Mouse (Mus musculus): ENCODE results near the gene Cldn3.
"Not testable (repeated sequence)": the region's sequence is repeated elsewhere in the genome, so short reads cannot be mapped to it uniquely, and the experiment has no call there.

Gene Cldn3

GRCm38 (mm10) chr5:134985633-134986297 lies at the start of gene Cldn3:
Gene Cldn3, plus strand, starts transcription at chr5:134986214.
- DNase-seq = peak; percentile 82 to 92

DNA sequence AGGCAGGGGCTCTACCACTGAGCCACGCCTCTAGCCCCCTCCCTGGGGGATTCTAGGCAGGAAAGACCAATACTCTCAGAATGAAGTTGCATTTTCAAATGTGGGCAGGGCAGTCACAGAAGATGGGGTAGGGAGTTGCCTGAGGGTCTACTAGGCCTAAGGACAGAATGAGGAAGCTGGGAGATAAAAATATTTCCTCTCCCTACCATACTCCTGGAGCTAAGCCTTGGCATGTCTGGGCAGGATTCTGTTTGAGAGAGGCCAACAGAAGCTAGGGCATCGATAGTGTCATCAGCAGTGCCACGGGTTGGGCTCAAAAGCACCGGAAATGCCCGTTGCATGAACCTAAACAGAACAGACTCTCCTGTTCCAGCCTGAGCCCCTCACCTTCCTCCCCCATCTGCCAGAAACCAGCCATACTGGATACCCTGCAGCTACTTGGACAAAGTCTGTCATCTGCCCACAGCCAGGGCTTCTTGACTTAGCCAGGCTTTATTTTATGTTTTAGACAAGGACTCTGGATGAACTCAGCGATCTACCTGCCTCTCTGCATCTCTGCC lies 49.3 kb upstream of the Cldn3 start:
- DNase-seq = no peak

GRCm38 (mm10) chr5:134939069-134939468 lies 46.9 kb upstream of the Cldn3 start:
- DNase-seq = no peak

- DNase-seq = not testable (repeated sequence)
Observed at GRCm38 (mm10) chr5:134939554-134939953, 46.5 kb upstream of the Cldn3 start.

DNA sequence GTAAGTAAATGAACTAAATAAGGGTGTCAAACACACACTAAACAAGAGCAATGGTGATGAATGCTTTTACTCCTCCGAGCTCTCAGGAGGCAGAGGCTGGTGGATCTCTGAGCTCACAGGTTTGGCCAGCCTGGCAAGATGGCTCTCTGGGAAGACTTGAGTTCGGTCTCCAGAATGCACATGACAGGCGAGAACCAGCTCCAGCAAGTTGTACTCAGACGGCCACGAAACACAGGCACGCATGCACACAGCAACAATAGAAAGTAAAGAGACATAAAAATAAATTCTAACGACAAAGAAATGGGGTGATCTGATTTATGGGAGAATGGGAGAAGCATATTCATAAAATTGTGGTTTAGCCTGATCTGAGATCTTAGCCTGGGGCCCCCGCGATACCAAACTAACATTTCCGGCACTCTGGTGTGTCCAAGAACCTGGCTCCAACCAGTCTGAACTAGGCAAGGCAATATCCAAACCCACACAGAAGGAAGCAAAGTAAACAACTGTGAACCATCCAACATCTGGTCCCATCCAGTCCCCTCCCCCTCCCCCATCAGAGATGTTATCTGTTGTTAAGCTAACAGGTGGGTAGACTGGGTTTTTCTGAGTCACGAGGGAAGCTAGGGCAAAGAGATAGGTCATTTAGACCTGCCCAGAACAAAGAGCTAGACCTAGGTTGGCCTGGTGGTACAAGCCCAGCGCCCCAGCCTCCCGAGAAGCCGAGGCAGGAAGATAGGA lies 44.4 kb upstream of the Cldn3 start:
- DNase-seq = peak; percentile 39 to 63

GRCm38 (mm10) chr5:134942740-134943139 lies 43.3 kb upstream of the Cldn3 start:
- DNase-seq = no peak

- DNase-seq = no peak
Observed at GRCm38 (mm10) chr5:134944179-134944578, 41.8 kb upstream of the Cldn3 start.

GRCm38 (mm10) chr5:134945266-134945959 lies 40.6 kb upstream of the Cldn3 start:
- DNase-seq = no peak

- DNase-seq = no peak
Observed at GRCm38 (mm10) chr5:134946063-134946856, 39.8 kb upstream of the Cldn3 start.

- peak; percentile 44 to 76 for DNase-seq
Observed at GRCm38 (mm10) chr5:134946857-134947255, 39.2 kb upstream of the Cldn3 start, which contains the start of gene Cldn4. Gene Cldn4, minus strand, starts transcription at chr5:134946934.

GRCm38 (mm10) chr5:134947420-134948084 lies 38.5 kb upstream of the Cldn3 start:
- no peak for DNase-seq

GRCm38 (mm10) chr5:134948085-134948439 lies 38.0 kb upstream of the Cldn3 start:
- DNase-seq = no peak

GRCm38 (mm10) chr5:134951053-134951884 lies 34.7 kb upstream of the Cldn3 start:
- peak; percentile 16 to 53 for DNase-seq

DNA sequence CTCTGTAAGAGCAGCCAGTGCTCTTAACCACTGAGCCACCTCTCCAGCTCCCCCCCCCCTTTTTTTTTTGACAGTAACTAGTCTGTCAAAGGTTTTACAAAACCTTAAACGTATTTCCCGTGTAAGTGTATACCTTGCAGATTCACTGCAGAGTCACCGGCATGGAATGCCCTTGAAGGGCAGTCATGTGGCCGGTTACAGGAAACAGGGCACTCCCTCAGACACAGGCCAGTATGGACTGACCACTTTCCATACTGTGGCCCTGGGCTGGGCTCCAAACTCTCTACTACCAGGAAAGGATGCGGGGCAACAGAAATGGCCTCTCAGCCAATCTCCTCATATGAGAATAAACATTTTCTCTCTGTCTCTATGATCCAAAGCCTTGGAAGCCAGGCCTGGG lies 30.5 kb upstream of the Cldn3 start:
- no peak for DNase-seq

GRCm38 (mm10) chr5:134959114-134959513 lies 26.9 kb upstream of the Cldn3 start:
- DNase-seq = peak; percentile 7 to 59

DNA sequence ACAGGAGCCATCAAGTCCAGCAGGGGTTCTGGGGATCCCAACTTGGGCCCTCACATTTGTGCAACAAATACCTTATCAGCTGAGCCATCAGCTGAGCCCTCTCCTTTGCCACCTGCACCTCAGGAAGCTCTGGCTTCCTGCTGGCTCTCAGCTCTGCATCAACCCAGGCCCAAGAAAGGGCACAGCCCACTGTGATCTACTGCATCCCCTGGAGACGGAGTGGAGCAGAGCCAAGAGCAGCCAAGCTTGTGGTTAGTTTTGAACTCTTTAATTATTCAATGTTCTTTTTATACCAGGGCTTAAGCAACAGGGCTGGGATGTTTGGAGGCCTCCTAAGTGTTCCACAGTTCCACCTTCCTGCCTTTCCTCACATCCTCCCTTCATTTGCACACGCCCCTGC lies 25.6 kb upstream of the Cldn3 start:
- DNase-seq = peak; percentile 11 to 55

- no peak for DNase-seq
Observed at GRCm38 (mm10) chr5:134961519-134961918, 24.5 kb upstream of the Cldn3 start.

DNA sequence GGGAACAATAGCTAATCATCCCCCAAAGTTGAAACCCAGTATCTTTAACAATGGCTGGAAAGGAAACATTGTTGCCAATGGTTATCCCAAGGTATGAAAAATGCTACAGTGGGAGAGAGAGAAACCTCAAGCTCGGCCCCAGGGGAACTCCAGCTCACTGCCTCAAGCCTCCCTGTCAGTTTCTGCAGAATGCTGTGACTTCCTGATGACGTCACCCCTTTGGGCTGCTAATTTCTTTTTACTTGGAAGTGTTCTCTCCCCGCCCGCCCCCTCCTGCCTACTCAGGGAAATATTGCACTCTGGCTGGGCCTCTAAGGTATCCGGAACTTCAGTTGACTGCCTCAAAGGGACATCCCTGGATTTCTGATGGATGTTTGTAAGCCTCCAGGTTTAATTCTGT lies 22.5 kb upstream of the Cldn3 start:
- peak; percentile 56 to 74 for DNase-seq

DNA sequence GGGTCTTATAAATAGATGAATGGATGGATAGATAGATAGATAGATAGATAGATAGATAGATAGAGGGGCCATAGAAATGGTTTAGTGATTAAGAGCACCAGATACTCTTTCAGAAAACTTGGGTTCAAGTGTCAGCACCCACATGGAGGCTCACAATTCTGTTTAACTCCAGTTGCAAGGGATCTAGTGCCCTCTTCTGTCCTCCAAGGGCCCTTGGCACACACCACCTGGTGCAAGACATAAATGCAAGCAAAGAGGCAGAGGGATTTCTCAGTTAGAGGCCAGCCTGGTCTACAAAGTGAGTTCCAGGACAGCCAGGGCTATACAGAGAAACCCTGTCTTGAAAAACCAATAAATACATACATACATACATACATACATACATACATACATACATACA lies 21.4 kb upstream of the Cldn3 start:
- DNase-seq = not testable (repeated sequence)

GRCm38 (mm10) chr5:134965473-134965851 lies 20.6 kb upstream of the Cldn3 start:
- peak; percentile 77 to 88 for DNase-seq

All from kidney, postnatal 25 days (tissue).